Mouse (Mus musculus): ENCODE measurements at regions not wholly inside any gene's neighbourhood (a gene's known extent, or its start where the extent isn't known, plus 50 kb on each side); places are given as distances from the start of the nearest gene placed in this dataset.
"Not testable (repeated sequence)": the region's sequence is repeated elsewhere in the genome, so short reads cannot be mapped to it uniquely, and the experiment has no call there.

DNA sequence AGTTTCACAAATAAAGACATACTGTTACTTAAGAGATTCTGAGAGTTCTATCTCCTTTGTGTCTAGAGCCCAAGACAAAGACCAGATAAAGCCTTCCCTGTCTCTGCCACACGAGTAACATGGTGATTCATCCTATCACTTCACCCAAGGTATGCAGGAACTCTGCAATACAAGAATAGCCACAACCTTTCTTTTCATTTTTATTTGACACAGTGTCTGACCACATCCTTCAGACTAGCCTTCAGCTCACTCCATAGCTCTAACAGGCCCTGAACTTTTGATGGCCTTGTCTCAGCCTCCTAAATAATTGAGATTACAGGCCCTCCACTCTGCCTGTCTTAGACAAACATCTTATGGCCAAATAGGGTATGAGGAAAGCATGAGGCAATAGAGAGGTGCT, 337.6 kb upstream of the Cdh5 start:
- H3K4me1 ChIP-seq (ENCODE audit: control insufficient read depth in 2 of 2, insufficient read depth in 2 of 2, low read length in 2 of 2, poor library complexity in 1 of 2) = no peaks in the 10 kb centered on the region
- no peak for DNase-seq (ENCODE audit: low read depth, low spot score)
- no peak overlapping the region for H3K4me3 ChIP-seq (ENCODE audit: insufficient read depth in 1 of 2, low read depth in 1 of 2, low read length in 2 of 2, poor library complexity in 1 of 2, severe bottlenecking in 1 of 2)
- no peak for TF ChIP-seq ZC3H11A (IDR thresholded peaks at IDR 0.05; ENCODE audit: borderline replicate concordance, low read depth, low read length)
- TF ChIP-seq MAFK (IDR thresholded peaks at IDR 0.05; ENCODE audit: insufficient read depth, low read depth, low read length) = no peak
- no peaks in the 10 kb centered on the region for H3K36me3 ChIP-seq (ENCODE audit: control insufficient read depth, insufficient read depth, low read length, poor library complexity, severe bottlenecking)
- in situ Hi-C loops (cut with MboI; ENCODE audit: low sequenced_read_pairs in 2 of 2, unreplicated experiment in 2 of 2) = no loop called here
- H3K9ac ChIP-seq (ENCODE audit: insufficient read depth, low read depth, low read length, poor library complexity, severe bottlenecking) = no peak overlapping the region
- H3K27ac ChIP-seq (ENCODE audit: insufficient read depth, low read depth, low read length, poor library complexity, severe bottlenecking) = no peak overlapping the region
- no peaks in the 10 kb centered on the region for H3K9me3 ChIP-seq (ENCODE audit: control insufficient read depth, insufficient read depth, low read depth, low read length)

DNA sequence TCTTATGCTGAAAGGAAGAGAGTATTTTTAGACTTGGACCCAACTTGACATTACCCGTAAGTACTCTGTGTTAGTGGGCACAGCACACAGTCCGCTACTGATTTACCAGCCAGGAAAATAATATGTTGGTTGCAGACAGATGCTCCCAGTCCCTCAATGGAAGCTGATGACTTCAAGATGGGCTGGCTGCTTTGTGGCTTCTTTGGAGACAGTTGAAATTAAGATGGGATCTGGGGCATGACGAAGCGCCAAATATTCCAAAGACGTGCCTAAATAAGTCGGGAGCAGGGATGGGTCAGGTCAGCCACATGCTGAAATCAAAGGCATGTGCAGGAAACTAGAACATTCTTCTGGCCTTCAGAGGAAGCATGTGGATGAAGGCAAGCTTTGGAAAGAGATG, 321.8 kb upstream of the Cdh5 start:
- no peaks in the 10 kb centered on the region for H3K4me1 ChIP-seq (ENCODE audit: control insufficient read depth in 2 of 2, insufficient read depth in 2 of 2, low read length in 2 of 2, poor library complexity in 1 of 2)
- H3K27ac ChIP-seq (ENCODE audit: insufficient read depth, low read depth, low read length, poor library complexity, severe bottlenecking) = no peak overlapping the region
- H3K4me3 ChIP-seq (ENCODE audit: insufficient read depth in 1 of 2, low read depth in 1 of 2, low read length in 2 of 2, poor library complexity in 1 of 2, severe bottlenecking in 1 of 2) = no peak overlapping the region
- H3K9ac ChIP-seq (ENCODE audit: insufficient read depth, low read depth, low read length, poor library complexity, severe bottlenecking) = no peak overlapping the region
- no peak for DNase-seq (ENCODE audit: low read depth, low spot score)
- H3K9me3 ChIP-seq (ENCODE audit: control insufficient read depth, insufficient read depth, low read depth, low read length) = no peaks in the 10 kb centered on the region
- TF ChIP-seq HCFC1 (IDR thresholded peaks at IDR 0.05; ENCODE audit: borderline replicate concordance, insufficient read depth, low read length) (no peak), ZNF384 (IDR thresholded peaks at IDR 0.05; ENCODE audit: low read depth, low read length) (no peak), MAFK (IDR thresholded peaks at IDR 0.05; ENCODE audit: insufficient read depth, low read depth, low read length) (no peak), ZC3H11A (IDR thresholded peaks at IDR 0.05; ENCODE audit: borderline replicate concordance, low read depth, low read length) (no peak), CHD2 (IDR thresholded peaks at IDR 0.05; ENCODE audit: low read depth, low read length) (no peak)
- in situ Hi-C loops (cut with MboI; ENCODE audit: low sequenced_read_pairs in 2 of 2, unreplicated experiment in 2 of 2) = no loop called here
- no peaks in the 10 kb centered on the region for H3K36me3 ChIP-seq (ENCODE audit: control insufficient read depth, insufficient read depth, low read length, poor library complexity, severe bottlenecking)

DNA sequence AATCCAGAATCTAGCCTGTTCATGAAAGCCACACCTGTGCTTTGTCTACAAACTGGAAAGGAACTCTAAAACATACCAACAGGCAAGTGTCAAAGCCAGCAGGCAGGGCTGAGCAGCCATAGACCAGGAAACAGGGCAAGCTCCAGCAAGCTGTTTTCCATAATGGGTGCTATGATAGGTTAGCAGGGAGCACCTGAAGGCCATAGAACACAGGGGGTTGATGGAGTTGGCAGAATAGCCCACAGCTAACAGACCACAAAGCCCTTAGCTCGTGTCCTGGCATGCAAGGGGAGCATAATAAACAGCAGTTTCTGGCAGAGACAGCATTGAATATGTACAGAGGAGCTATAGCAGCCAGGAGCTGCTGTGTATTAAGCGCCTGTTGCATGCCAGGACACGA, 313.1 kb upstream of the Cdh5 start:
- Histone ChIP-seq H3K27ac (ENCODE audit: insufficient read depth, low read depth, low read length, poor library complexity, severe bottlenecking) (no peak overlapping the region), H3K4me1 (ENCODE audit: control insufficient read depth in 2 of 2, insufficient read depth in 2 of 2, low read length in 2 of 2, poor library complexity in 1 of 2) (no peaks in the 10 kb centered on the region), H3K36me3 (ENCODE audit: control insufficient read depth, insufficient read depth, low read length, poor library complexity, severe bottlenecking) (no peaks in the 10 kb centered on the region), H3K4me3 (ENCODE audit: insufficient read depth in 1 of 2, low read depth in 1 of 2, low read length in 2 of 2, poor library complexity in 1 of 2, severe bottlenecking in 1 of 2) (no peak overlapping the region), H3K9ac (ENCODE audit: insufficient read depth, low read depth, low read length, poor library complexity, severe bottlenecking) (no peak overlapping the region), H3K9me3 (ENCODE audit: control insufficient read depth, insufficient read depth, low read depth, low read length) (no peaks in the 10 kb centered on the region)
- in situ Hi-C loops (cut with MboI; ENCODE audit: low sequenced_read_pairs in 2 of 2, unreplicated experiment in 2 of 2) = no loop called here
- no peak for DNase-seq (ENCODE audit: low read depth, low spot score)
- TF ChIP-seq HCFC1 (IDR thresholded peaks at IDR 0.05; ENCODE audit: borderline replicate concordance, insufficient read depth, low read length) = no peak

DNA sequence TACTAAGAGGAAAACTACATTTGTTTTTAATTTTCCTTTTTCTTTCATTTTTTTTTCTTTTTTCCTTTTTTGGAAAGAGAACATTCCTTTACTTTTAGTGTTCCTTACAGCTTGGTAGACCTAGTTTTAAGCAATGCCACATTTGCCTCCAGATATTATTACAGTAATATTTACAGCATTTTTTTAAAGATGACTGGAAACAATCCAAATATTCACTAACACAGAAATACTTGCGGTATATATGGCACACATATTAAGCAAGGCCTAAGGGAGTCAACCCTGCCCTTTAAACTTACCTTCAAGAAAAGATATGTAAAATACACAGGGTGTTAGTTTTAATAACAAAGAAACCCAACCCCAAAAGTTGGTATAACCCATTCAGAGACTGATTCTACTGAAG, 308.1 kb upstream of the Cdh5 start:
- H3K4me1 ChIP-seq (ENCODE audit: control insufficient read depth in 2 of 2, insufficient read depth in 2 of 2, low read length in 2 of 2, poor library complexity in 1 of 2) = no peaks in the 10 kb centered on the region
- TF ChIP-seq MAFK (IDR thresholded peaks at IDR 0.05; ENCODE audit: insufficient read depth, low read depth, low read length) (no peak), ZNF384 (IDR thresholded peaks at IDR 0.05; ENCODE audit: low read depth, low read length) (no peak), ZC3H11A (IDR thresholded peaks at IDR 0.05; ENCODE audit: borderline replicate concordance, low read depth, low read length) (no peak), HCFC1 (IDR thresholded peaks at IDR 0.05; ENCODE audit: borderline replicate concordance, insufficient read depth, low read length) (no peak), CHD2 (IDR thresholded peaks at IDR 0.05; ENCODE audit: low read depth, low read length) (no peak)
- no peak overlapping the region for H3K9ac ChIP-seq (ENCODE audit: insufficient read depth, low read depth, low read length, poor library complexity, severe bottlenecking)
- H3K27ac ChIP-seq (ENCODE audit: insufficient read depth, low read depth, low read length, poor library complexity, severe bottlenecking) = no peak overlapping the region
- DNase-seq (ENCODE audit: low read depth, low spot score) = no peak
- no peaks in the 10 kb centered on the region for H3K9me3 ChIP-seq (ENCODE audit: control insufficient read depth, insufficient read depth, low read depth, low read length)
- no peaks in the 10 kb centered on the region for H3K36me3 ChIP-seq (ENCODE audit: control insufficient read depth, insufficient read depth, low read length, poor library complexity, severe bottlenecking)
- in situ Hi-C loops (cut with MboI; ENCODE audit: low sequenced_read_pairs in 2 of 2, unreplicated experiment in 2 of 2) = no loop called here
- no peak overlapping the region for H3K4me3 ChIP-seq (ENCODE audit: insufficient read depth in 1 of 2, low read depth in 1 of 2, low read length in 2 of 2, poor library complexity in 1 of 2, severe bottlenecking in 1 of 2)

DNA sequence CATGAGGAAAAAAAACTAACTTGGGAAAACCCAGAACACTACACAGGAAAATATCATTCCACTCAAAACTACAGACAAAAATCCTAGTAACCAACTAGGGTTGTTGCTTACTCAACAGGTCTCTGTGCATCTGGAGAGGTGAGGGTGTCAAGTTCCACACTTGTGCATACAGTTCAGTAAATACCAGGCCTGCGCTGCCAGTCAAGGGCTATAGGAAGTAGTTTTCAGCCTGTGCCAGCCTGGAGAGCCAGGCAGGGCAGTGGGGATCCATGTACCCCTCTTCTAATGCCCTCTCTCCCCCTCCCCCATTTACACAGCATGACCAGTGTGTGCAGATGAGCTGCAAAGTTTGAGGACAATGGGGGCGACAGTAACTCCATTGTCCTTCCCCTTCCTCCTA, 302.8 kb upstream of the Cdh5 start:
- H3K4me1 ChIP-seq (ENCODE audit: control insufficient read depth in 2 of 2, insufficient read depth in 2 of 2, low read length in 2 of 2, poor library complexity in 1 of 2); in situ Hi-C loops (cut with MboI; ENCODE audit: low sequenced_read_pairs in 2 of 2, unreplicated experiment in 2 of 2); H3K9me3 ChIP-seq (ENCODE audit: control insufficient read depth, insufficient read depth, low read depth, low read length); H3K9ac ChIP-seq (ENCODE audit: insufficient read depth, low read depth, low read length, poor library complexity, severe bottlenecking); DNase-seq (ENCODE audit: low read depth, low spot score); H3K4me3 ChIP-seq (ENCODE audit: insufficient read depth in 1 of 2, low read depth in 1 of 2, low read length in 2 of 2, poor library complexity in 1 of 2, severe bottlenecking in 1 of 2); H3K36me3 ChIP-seq (ENCODE audit: control insufficient read depth, insufficient read depth, low read length, poor library complexity, severe bottlenecking); H3K27ac ChIP-seq (ENCODE audit: insufficient read depth, low read depth, low read length, poor library complexity, severe bottlenecking): not testable (repeated sequence)
